Mouse (Mus musculus) E14TG2a.4 (cell line): Measurements from ENCODE around the gene Kremen2.

Experiments used
- CTCF ChIP-seq: conservative IDR thresholded peaks from 2 replicates; pipeline ENCODE4 v1.5.1; 2014; ENCODE audit warnings: low read length
- NANOG ChIP-seq: IDR thresholded peaks from 2 replicates; pipeline ENCODE4 v1.6.1; 2014; ENCODE audit warnings: borderline replicate concordance, low read length, mixed read lengths
- POU5F1 ChIP-seq: IDR thresholded peaks from 2 replicates; pipeline ENCODE4 v1.6.1; 2014; ENCODE audit warnings: low read length, borderline replicate concordance

- TF ChIP-seq CTCF (no peak), POU5F1 (no peak), NANOG (no peak)
These were observed 3.3 kb downstream of the Kremen2 start for GRCm38 (mm10) chr17:23742210-23742793.
